Mouse (Mus musculus) spleen, postnatal 36 days (tissue): ENCODE results near the gene Tmprss4.

Experiments used
- DNase-seq, 2 experiments: peaks; one replicate each; pipeline ENCODE4 v3.0.0; 2022; ENCODE audit warnings: low spot score in 2 of 2, mixed read lengths in 1 of 2

Gene Tmprss4

GRCm38 (mm10) chr9:45203797-45204410 lies at the start of gene Tmprss4:
Gene Tmprss4, minus strand, starts transcription at chr9:45204092.
- DNase-seq: no peak

GRCm38 (mm10) chr9:45252395-45252794 lies 48.5 kb upstream of the Tmprss4 start:
- DNase-seq: no peak

- DNase-seq: no peak
Measured at GRCm38 (mm10) chr9:45251990-45252389, 48.1 kb upstream of the Tmprss4 start.

- no peak for DNase-seq
Measured at GRCm38 (mm10) chr9:45251281-45251680, 47.4 kb upstream of the Tmprss4 start.

GRCm38 (mm10) chr9:45250306-45250705 lies 46.4 kb upstream of the Tmprss4 start:
- DNase-seq: peak; percentile 55 to 67

GRCm38 (mm10) chr9:45247536-45247935 lies 43.6 kb upstream of the Tmprss4 start:
- peak; percentile 74 to 77 for DNase-seq

GRCm38 (mm10) chr9:45246060-45246459 lies 42.2 kb upstream of the Tmprss4 start:
- DNase-seq: peak; percentile 90 to 91

GRCm38 (mm10) chr9:45245432-45245831 lies 41.5 kb upstream of the Tmprss4 start:
- no peak for DNase-seq

GRCm38 (mm10) chr9:45241397-45241796 lies 37.5 kb upstream of the Tmprss4 start:
- peak; percentile 85 to 86 for DNase-seq

- no peak for DNase-seq
Measured at GRCm38 (mm10) chr9:45236744-45237143, 32.9 kb upstream of the Tmprss4 start.

- peak; percentile 51 to 66 for DNase-seq
Measured at GRCm38 (mm10) chr9:45235668-45236227, 31.9 kb upstream of the Tmprss4 start.

GRCm38 (mm10) chr9:45229359-45229758 lies 25.5 kb upstream of the Tmprss4 start:
- DNase-seq: no peak

- peak; percentile 82 to 89 for DNase-seq
Measured at GRCm38 (mm10) chr9:45221567-45221966, 17.7 kb upstream of the Tmprss4 start.

GRCm38 (mm10) chr9:45219644-45220043 lies 15.8 kb upstream of the Tmprss4 start:
- DNase-seq: no peak

- no peak for DNase-seq
Measured at GRCm38 (mm10) chr9:45215526-45216179, 11.8 kb upstream of the Tmprss4 start.

GRCm38 (mm10) chr9:45212001-45212400 lies 8.1 kb upstream of the Tmprss4 start:
- no peak for DNase-seq

GRCm38 (mm10) chr9:45207015-45207743 lies 3.3 kb upstream of the Tmprss4 start:
- no peak for DNase-seq

GRCm38 (mm10) chr9:45206121-45206520 lies 2.2 kb upstream of the Tmprss4 start:
- DNase-seq: no peak

- no peak for DNase-seq
Measured at GRCm38 (mm10) chr9:45205143-45205542, 1.3 kb upstream of the Tmprss4 start.

- no peak for DNase-seq
Measured at GRCm38 (mm10) chr9:45202021-45202798, 1.7 kb downstream of the Tmprss4 start.

- DNase-seq: no peak
Measured at GRCm38 (mm10) chr9:45201319-45201947, 2.5 kb downstream of the Tmprss4 start.
